Comparison of ENCODE assay signal across 13 mouse cellular contexts in genomic region chrX:150511274-150511673, GRCm38 (mm10). TPM values are rescaled to one million over a fixed set of nuclear protein-coding genes. Genes with fewer than 3 reads are reported as not detected.
DNase-seq lines count a peak whose midpoint lies in the region; ATAC-seq and TF ChIP-seq lines count a peak whose summit lies in the region.
"Had no signal": no experiment of that assay in that cellular context is flagged by ENCODE, and none has a peak within 500 bp of the region (broad histone marks: within the 10 kb centered on the region; RNA-seq: fewer than 3 reads in every experiment).

No protein-coding gene starts in this region.

- no peak overlapping the region for H3K4me2 ChIP-seq in liver, embryonic 15.5 days
- H3K4me2 ChIP-seq in liver, embryonic 11.5 days = no peak overlapping the region
- no peak overlapping the region for H3K4me2 ChIP-seq in forebrain, postnatal 0 days (ENCODE audit: low read depth)
- no peak overlapping the region for H3K4me2 ChIP-seq in midbrain, embryonic 16.5 days (ENCODE audit: low read length)
- H3K4me2 ChIP-seq: heart, embryonic 15.5 days; stomach, embryonic 15.5 days had no signal

- peak overlapping the region; percentile 19; the same call in 1 of the 2 replicates for H3K27ac ChIP-seq in liver, embryonic 15.5 days (replicated peaks)
- no peak overlapping the region for H3K27ac ChIP-seq in liver, embryonic 11.5 days (ENCODE audit: low read depth, low read length)
- peak overlapping the region; percentile 54 for H3K27ac ChIP-seq in forebrain, postnatal 0 days (ENCODE audit: low read depth, low read length)
- H3K27ac ChIP-seq in midbrain, embryonic 16.5 days (ENCODE audit: low read length) = peak overlapping the region; percentile 70
- H3K27ac ChIP-seq: heart, embryonic 15.5 days; stomach, embryonic 15.5 days had no signal

- no peak overlapping the region for H3K4me3 ChIP-seq in liver, embryonic 15.5 days (replicated peaks)
- H3K4me3 ChIP-seq in liver, embryonic 11.5 days (ENCODE audit: low read depth, low read length) = no peak overlapping the region
- H3K4me3 ChIP-seq in forebrain, postnatal 0 days (ENCODE audit: low read depth, low read length) = no peak overlapping the region
- H3K4me3 ChIP-seq in midbrain, embryonic 16.5 days (ENCODE audit: low read depth, low read length) = no peak overlapping the region
- H3K4me3 ChIP-seq: erythroblast, embryonic 14.5 days; heart, embryonic 15.5 days; stomach, embryonic 15.5 days had no signal

- WGBS in liver, embryonic 15.5 days (ENCODE audit: insufficient replicate concordance) = 68% methylated on average over 6 of the region's 6 CpGs
- WGBS in liver, embryonic 11.5 days = 74% methylated on average over 6 of the region's 6 CpGs
- WGBS in forebrain, postnatal 0 days = 69% methylated on average over 6 of the region's 6 CpGs
- WGBS in midbrain, embryonic 16.5 days = 72% methylated on average over 6 of the region's 6 CpGs

- no peaks in the 10 kb centered on the region for H3K9me3 ChIP-seq in liver, embryonic 15.5 days (replicated peaks)
- H3K9me3 ChIP-seq in liver, embryonic 11.5 days (ENCODE audit: control insufficient read depth, low read length) = no peaks in the 10 kb centered on the region
- H3K9me3 ChIP-seq in forebrain, postnatal 0 days (ENCODE audit: low read length) = no peaks in the 10 kb centered on the region
- H3K9me3 ChIP-seq in midbrain, embryonic 16.5 days (replicated peaks; ENCODE audit: control insufficient read depth, low read length, poor library complexity, severe bottlenecking) = no peaks in the 10 kb centered on the region
- H3K9me3 ChIP-seq: heart, embryonic 15.5 days; stomach, embryonic 15.5 days had no signal

- H3K4me1 ChIP-seq in liver, embryonic 15.5 days (replicated peaks) = peaks cover 22% of the 10 kb centered on the region
- H3K4me1 ChIP-seq in liver, embryonic 11.5 days (replicated peaks; ENCODE audit: control insufficient read depth, insufficient read depth, low read length) = no peaks in the 10 kb centered on the region
- no peaks in the 10 kb centered on the region for H3K4me1 ChIP-seq in forebrain, postnatal 0 days (ENCODE audit: insufficient read depth)
- peaks cover 7% of the 10 kb centered on the region for H3K4me1 ChIP-seq in midbrain, embryonic 16.5 days (ENCODE audit: control insufficient read depth, insufficient read depth, low read length)
- H3K4me1 ChIP-seq: heart, embryonic 15.5 days; stomach, embryonic 15.5 days had no signal

- ATAC-seq in liver, embryonic 15.5 days (ENCODE audit: insufficient read depth) = no peak
- ATAC-seq in liver, embryonic 11.5 days (replicated peaks; ENCODE audit: low FRiP score) = no peak
- peak; percentile 28 for ATAC-seq in forebrain, postnatal 0 days
- peak; percentile 52 for ATAC-seq in midbrain, embryonic 16.5 days

- DNase-seq in embryo, embryonic 11 days = peak; percentile 7
- DNase-seq in embryo, embryonic 10 days (ENCODE audit: low spot score) = no peak
- no peak for DNase-seq in liver, embryonic 11.5 days (ENCODE audit: low spot score)
- peak; percentile 8 for DNase-seq in forebrain, postnatal 0 days
- DNase-seq in cerebellum, postnatal 10 days = no peak
- DNase-seq in urinary bladder, adult 2 months (ENCODE audit: low spot score) = no peak
- DNase-seq: cerebellum, adult 11-12 months; layer of hippocampus, postnatal 36 days had no signal

- H3K36me3 ChIP-seq in liver, embryonic 15.5 days (replicated peaks) = no peaks in the 10 kb centered on the region
- no peaks in the 10 kb centered on the region for H3K36me3 ChIP-seq in liver, embryonic 11.5 days (ENCODE audit: control insufficient read depth, insufficient read depth, low read length)
- H3K36me3 ChIP-seq in forebrain, postnatal 0 days (ENCODE audit: insufficient read depth) = no peaks in the 10 kb centered on the region
- H3K36me3 ChIP-seq in midbrain, embryonic 16.5 days (ENCODE audit: control insufficient read depth, insufficient read depth, low read length) = no peaks in the 10 kb centered on the region
- H3K36me3 ChIP-seq: heart, embryonic 15.5 days; stomach, embryonic 15.5 days had no signal

- TF ChIP-seq CTCF in forebrain, postnatal 0 days (IDR thresholded peaks at IDR 0.05; ENCODE audit: low read depth) = no peak

- H3K27me3 ChIP-seq in liver, embryonic 15.5 days = no peaks in the 10 kb centered on the region
- H3K27me3 ChIP-seq in liver, embryonic 11.5 days (replicated peaks; ENCODE audit: control insufficient read depth, insufficient read depth, low read length) = no peaks in the 10 kb centered on the region
- no peaks in the 10 kb centered on the region for H3K27me3 ChIP-seq in forebrain, postnatal 0 days (ENCODE audit: insufficient read depth, low read length)
- no peaks in the 10 kb centered on the region for H3K27me3 ChIP-seq in midbrain, embryonic 16.5 days (ENCODE audit: control insufficient read depth, insufficient read depth, low read depth, low read length)
- H3K27me3 ChIP-seq: heart, embryonic 15.5 days; stomach, embryonic 15.5 days had no signal

- no peak overlapping the region for H3K9ac ChIP-seq in liver, embryonic 15.5 days
- H3K9ac ChIP-seq in liver, embryonic 11.5 days (ENCODE audit: low read depth, low read length) = no peak overlapping the region
- no peak overlapping the region for H3K9ac ChIP-seq in forebrain, postnatal 0 days
- H3K9ac ChIP-seq in midbrain, embryonic 16.5 days (ENCODE audit: low read depth, low read length) = no peak overlapping the region
- H3K9ac ChIP-seq: heart, embryonic 15.5 days; stomach, embryonic 15.5 days had no signal

RNA-seq across cellular contexts. Expression of gene Alas2, which starts 35.9 kb away (rescaled TPM):
- 1,389 and 1,560 TPM in 2 replicates for polyA plus RNA-seq in liver, embryonic 15.5 days (2015; fragmentation: Nextera tagmentation; extraction: Ambion mirVana)
- 170 and 201 TPM in 2 replicates for polyA plus RNA-seq in liver, embryonic 11.5 days (2014; fragmentation: Nextera tagmentation; extraction: Ambion mirVana)
- 8.9 and 11.5 TPM in 2 replicates for total RNA-seq in forebrain, postnatal 0 days (2014; rRNA removed)
- polyA plus RNA-seq in forebrain, postnatal 0 days (2015; fragmentation: Nextera tagmentation; extraction: Ambion mirVana) = 7.7 and 9.1 TPM in 2 replicates
- 45.9 and 46.1 TPM in 2 replicates for polyA plus RNA-seq in midbrain, embryonic 16.5 days (2015; fragmentation: Nextera tagmentation; extraction: Ambion mirVana)
- 0.80 and 1.4 TPM in 2 replicates for polyA plus RNA-seq in urinary bladder, adult 2 months (2012; rRNA removed)

RNA-seq across cellular contexts. Expression of gene Tmem29, which starts 52.3 kb away (rescaled TPM):
- 12.3 and 13.4 TPM in 2 replicates for polyA plus RNA-seq in liver, embryonic 15.5 days (2015; fragmentation: Nextera tagmentation; extraction: Ambion mirVana)
- polyA plus RNA-seq in liver, embryonic 11.5 days (2014; fragmentation: Nextera tagmentation; extraction: Ambion mirVana) = 24.2 and 28.1 TPM in 2 replicates
- total RNA-seq in forebrain, postnatal 0 days (2014; rRNA removed) = 46.8 and 56.9 TPM in 2 replicates
- polyA plus RNA-seq in forebrain, postnatal 0 days (2015; fragmentation: Nextera tagmentation; extraction: Ambion mirVana) = 68.5 and 69.6 TPM in 2 replicates
- polyA plus RNA-seq in midbrain, embryonic 16.5 days (2015; fragmentation: Nextera tagmentation; extraction: Ambion mirVana) = 72.3 and 78.0 TPM in 2 replicates
- polyA plus RNA-seq in urinary bladder, adult 2 months (2012; rRNA removed) = 28.3 and 29.7 TPM in 2 replicates

Comparison
In these comparisons a context has a peak if more than half of its experiments do, and no peak if none do; other contexts are left out.
1. DNase-seq: peak in embryo, embryonic 11 days (single experiment) and forebrain, postnatal 0 days (single experiment); none in embryo, embryonic 10 days (single experiment), liver, embryonic 11.5 days (single experiment), cerebellum, postnatal 10 days (0 of 2) and urinary bladder, adult 2 months (single experiment).
2. ATAC-seq: peak in forebrain, postnatal 0 days (single experiment) and midbrain, embryonic 16.5 days (single experiment); none in liver, embryonic 15.5 days (single experiment) and liver, embryonic 11.5 days (single experiment).